7 mouse cellular contexts compared by ENCODE assay signal in the genomic region with DNA sequence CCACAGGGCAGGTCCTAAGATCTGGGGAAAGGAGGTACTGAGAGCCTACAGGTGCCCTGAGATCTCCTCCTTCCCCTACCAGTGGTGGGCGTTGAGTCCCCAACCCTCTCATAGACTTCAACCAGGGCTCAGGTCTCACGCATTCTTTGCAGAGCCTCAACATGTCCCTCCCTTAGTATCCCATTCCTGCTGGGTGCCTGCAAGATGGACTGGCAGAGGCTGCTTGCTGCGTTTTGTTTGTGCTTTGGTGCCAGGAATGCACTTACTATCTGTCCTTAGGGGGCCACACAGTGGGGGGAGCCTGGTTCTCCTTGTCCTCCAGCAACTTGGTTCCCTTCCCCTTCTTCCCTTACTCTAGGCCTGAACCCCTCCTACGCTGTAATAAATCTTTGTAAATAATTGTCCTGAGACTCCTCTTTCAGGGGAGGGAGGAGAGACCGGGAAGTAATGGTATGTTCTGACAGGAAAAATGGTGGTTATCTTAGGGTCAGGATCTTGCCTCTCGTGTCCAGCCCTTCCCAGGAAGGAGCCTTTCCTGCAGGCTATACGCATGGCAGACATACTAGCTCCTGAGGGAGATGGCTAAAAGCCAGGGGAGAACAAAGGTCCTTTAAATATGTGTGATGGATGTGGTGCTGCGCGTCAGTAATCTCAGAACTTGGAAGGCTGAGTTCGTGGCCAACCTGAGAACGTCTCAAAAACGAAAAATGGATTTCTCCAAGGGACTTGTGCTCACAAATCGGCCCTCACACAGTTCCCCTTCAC. TPM values are rescaled to one million over a fixed set of nuclear protein-coding genes. Genes with fewer than 3 reads are reported as not detected.
DNase-seq lines count a peak whose midpoint lies in the region; ATAC-seq and TF ChIP-seq lines count a peak whose summit lies in the region.

No protein-coding gene starts in this region.

- H3K27ac ChIP-seq in CH12.LX (ENCODE audit: insufficient read depth, low read depth): no peak overlapping the region
- no peak overlapping the region for H3K27ac ChIP-seq in ES-E14 (ENCODE audit: insufficient read depth, low read depth, low read length, poor library complexity, severe bottlenecking)
- H3K27ac ChIP-seq in heart, embryonic 16.5 days (ENCODE audit: low read length): peak overlapping the region; percentile 91
- H3K27ac ChIP-seq in liver, embryonic 16.5 days (ENCODE audit: low read length): peak overlapping the region; percentile 32

- peaks cover 42% of the 10 kb centered on the region for H3K27me3 ChIP-seq in CH12.LX (replicated peaks)
- H3K27me3 ChIP-seq in heart, embryonic 16.5 days (ENCODE audit: control insufficient read depth, insufficient read depth, low read length): peaks cover 11% of the 10 kb centered on the region
- H3K27me3 ChIP-seq in liver, embryonic 16.5 days (ENCODE audit: control insufficient read depth, insufficient read depth, low read depth, low read length): peaks cover 4% of the 10 kb centered on the region; the same call in 1 of the 2 replicates

- H3K79me2 ChIP-seq in CH12.LX (replicated peaks; ENCODE audit: control insufficient read depth, extremely low read depth, insufficient read depth, poor library complexity, severe bottlenecking): peaks cover 11% of the 10 kb centered on the region

- H3K36me3 ChIP-seq in CH12.LX (replicated peaks in 1 of 2; ENCODE audit: control insufficient read depth in 1 of 2, insufficient read depth in 1 of 2, low read length in 1 of 2): peaks cover 0 to 29% of the 10 kb centered on the region in 2 experiments
- H3K36me3 ChIP-seq in ES-E14 (ENCODE audit: control insufficient read depth, insufficient read depth, low read length, poor library complexity, severe bottlenecking): no peaks in the 10 kb centered on the region
- H3K36me3 ChIP-seq in heart, embryonic 16.5 days (ENCODE audit: control insufficient read depth, insufficient read depth): no peaks in the 10 kb centered on the region
- H3K36me3 ChIP-seq in liver, embryonic 16.5 days (ENCODE audit: control insufficient read depth, insufficient read depth): no peaks in the 10 kb centered on the region

- dilution Hi-C loops in CH12.LX (cut with MboI; ENCODE audit: extremely low pct_ligation_motif_present, extremely low pct_unique_long_range_greater_than_20kb, low sequenced_read_pairs): no loop called here

- H3K9ac ChIP-seq in CH12.LX (ENCODE audit: insufficient read depth, low read depth): peak overlapping the region; percentile 69
- H3K9ac ChIP-seq in ES-E14 (ENCODE audit: insufficient read depth, low read depth, low read length, poor library complexity, severe bottlenecking): peak overlapping the region; percentile 69
- peak overlapping the region; percentile 77 for H3K9ac ChIP-seq in heart, embryonic 16.5 days (ENCODE audit: low read length)
- peak overlapping the region; percentile 59 for H3K9ac ChIP-seq in liver, embryonic 16.5 days (ENCODE audit: low read depth, low read length)

- TF ChIP-seq EP300 in CH12.LX (IDR thresholded peaks at IDR 0.05; ENCODE audit: low read length): no peak

- TF ChIP-seq CTCF in CH12.LX (conservative IDR thresholded peaks at IDR 0.05 in 1 of 2, IDR thresholded peaks at IDR 0.05 in 1 of 2; ENCODE audit: low read depth in 2 of 2, low read length in 2 of 2): no peak

- no peak for TF ChIP-seq POLR2A in CH12.LX (IDR thresholded peaks at IDR 0.05; ENCODE audit: low read depth, low read length)

- H3K4me1 ChIP-seq in CH12.LX (ENCODE audit: control insufficient read depth in 1 of 2, insufficient read depth in 2 of 2): peaks cover 11 to 54% of the 10 kb centered on the region in 2 experiments
- H3K4me1 ChIP-seq in ES-E14 (ENCODE audit: control insufficient read depth in 2 of 2, insufficient read depth in 2 of 2, low read length in 2 of 2, poor library complexity in 1 of 2): peaks cover 2 to 15% of the 10 kb centered on the region in 2 experiments; a peak in 1 of 4 replicates
- peaks cover 26% of the 10 kb centered on the region for H3K4me1 ChIP-seq in heart, embryonic 16.5 days (ENCODE audit: control insufficient read depth, insufficient read depth, low read length)
- peaks cover 34% of the 10 kb centered on the region for H3K4me1 ChIP-seq in liver, embryonic 16.5 days (ENCODE audit: control insufficient read depth, low read depth, low read length)

- WGBS in heart, embryonic 16.5 days: 11% methylated on average over 13 of the region's 13 CpGs
- WGBS in liver, embryonic 16.5 days (ENCODE audit: insufficient replicate concordance): 16% methylated on average over 13 of the region's 13 CpGs

- H3K9me3 ChIP-seq in CH12.LX (replicated peaks; ENCODE audit: low read length) (no peaks in the 10 kb centered on the region), ES-E14 (ENCODE audit: control insufficient read depth, insufficient read depth, low read depth, low read length) (no peaks in the 10 kb centered on the region)
- no peaks in the 10 kb centered on the region for H3K9me3 ChIP-seq in heart, embryonic 16.5 days (replicated peaks; ENCODE audit: control insufficient read depth, low read length)
- H3K9me3 ChIP-seq in liver, embryonic 16.5 days (replicated peaks; ENCODE audit: control insufficient read depth, low read length): no peaks in the 10 kb centered on the region

- in situ Hi-C loops in CH12.LX (cut with MboI; ENCODE audit: low pct_ligation_motif_present, low pct_unique_long_range_greater_than_20kb, low sequenced_read_pairs) (loop anchor here (5.0 kb wide), 2 partner anchors 35 to 90 kb away; a partner anchor contains a TSS), ES-E14 (cut with MboI; ENCODE audit: low sequenced_read_pairs in 2 of 2, unreplicated experiment in 2 of 2) (no loop called here)

- H3K4me3 ChIP-seq in CH12.LX (replicated peaks in 1 of 3; ENCODE audit: low read depth in 2 of 3, low read length in 2 of 3, poor library complexity in 1 of 3) (peak overlapping the region; percentile 55 to 97 (median 59)), ES-E14 (ENCODE audit: insufficient read depth in 1 of 2, low read depth in 1 of 2, low read length in 2 of 2, poor library complexity in 1 of 2, severe bottlenecking in 1 of 2) (peak overlapping the region; percentile 62 to 99)
- peak overlapping the region; percentile 77 for H3K4me3 ChIP-seq in heart, embryonic 16.5 days (ENCODE audit: low read length)
- peak overlapping the region; percentile 81 for H3K4me3 ChIP-seq in liver, embryonic 16.5 days (ENCODE audit: low read depth, low read length)

- TF ChIP-seq RAD21 in CH12.LX (IDR thresholded peaks at IDR 0.05; ENCODE audit: low read depth, low read length): no peak

- DNase-seq in CH12.LX (ENCODE audit: extremely low read depth): no peak
- no peak for DNase-seq in ES-E14 (ENCODE audit: low read depth, low spot score)
- DNase-seq in natural killer cell, adult 2 months (ENCODE audit: low spot score in 2 of 2): no peak
- DNase-seq in spleen, postnatal 4 days (ENCODE audit: low spot score in 2 of 2): no peak
- DNase-seq in embryo, embryonic 10 days (ENCODE audit: low spot score): no peak

- peak overlapping the region; percentile 87 for H3K4me2 ChIP-seq in CH12.LX (ENCODE audit: insufficient read depth, low read depth, poor library complexity, severe bottlenecking)
- peak overlapping the region; percentile 83 for H3K4me2 ChIP-seq in heart, embryonic 16.5 days (ENCODE audit: low read depth, low read length)
- H3K4me2 ChIP-seq in liver, embryonic 16.5 days (ENCODE audit: low read depth, low read length): peak overlapping the region; percentile 72

- ATAC-seq in heart, embryonic 16.5 days (replicated peaks; ENCODE audit: extremely low read depth, insufficient read depth, low FRiP score): no peak
- ATAC-seq in liver, embryonic 16.5 days (ENCODE audit: low read depth): no peak; the same call in 1 of the 2 replicates

TF ChIP-seq in CH12.LX, 34 proteins besides CTCF, POLR2A, EP300 and RAD21 (continues in another document):
- TF ChIP-seq RCOR1 (conservative IDR thresholded peaks at IDR 0.05; ENCODE audit: low read depth, low read length): no peak

TF ChIP-seq in ES-E14, 5 proteins besides CTCF, POLR2A, EP300 and RAD21 (continues in another document):
- no peak for TF ChIP-seq HCFC1 (IDR thresholded peaks at IDR 0.05; ENCODE audit: borderline replicate concordance, insufficient read depth, low read length)

RNA-seq across cellular contexts. Expression of a gene that starts 0.6 kb away (rescaled TPM):
- total RNA-seq in CH12.LX (2012; rRNA removed) (39.6 and 44.4 TPM in 2 replicates), CH12.LX (2014; rRNA removed) (28.4 and 33.9 TPM in 2 replicates), ES-E14 (2012; rRNA removed) (40.2 and 59.8 TPM in 2 replicates)
- 28.9 and 31.7 TPM in 2 replicates for polyA plus RNA-seq in CH12.LX (2012; ENCODE audit: insufficient read length, low read depth)
- polyA plus RNA-seq in heart, embryonic 16.5 days (2015; fragmentation: Nextera tagmentation; extraction: Ambion mirVana): 43.0 and 43.2 TPM in 2 replicates
- 16.5 and 17.3 TPM in 2 replicates for polyA plus RNA-seq in liver, embryonic 16.5 days (2015; fragmentation: Nextera tagmentation; extraction: Ambion mirVana)

RNA-seq across cellular contexts. Expression of a gene that starts 9.4 kb away (rescaled TPM):
- total RNA-seq in CH12.LX (2012; rRNA removed) (0.08 TPM in 1 of 2 replicates, not detected in the other), CH12.LX (2014; rRNA removed) (not detected in 2 replicates), ES-E14 (2012; rRNA removed) (0.22 and 0.79 TPM in 2 replicates)
- not detected in 2 replicates for polyA plus RNA-seq in CH12.LX (2012; ENCODE audit: insufficient read length, low read depth)
- polyA plus RNA-seq in heart, embryonic 16.5 days (2015; fragmentation: Nextera tagmentation; extraction: Ambion mirVana): 74.0 and 75.8 TPM in 2 replicates
- 0.79 and 1.9 TPM in 2 replicates for polyA plus RNA-seq in liver, embryonic 16.5 days (2015; fragmentation: Nextera tagmentation; extraction: Ambion mirVana)

RNA-seq across cellular contexts. Expression of a gene that starts 26.0 kb away (rescaled TPM):
- total RNA-seq in CH12.LX (2012; rRNA removed) (0.50 TPM in 1 of 2 replicates, not detected in the other), CH12.LX (2014; rRNA removed) (not detected in 2 replicates), ES-E14 (2012; rRNA removed) (0.26 and 0.45 TPM in 2 replicates)
- not detected in 2 replicates for polyA plus RNA-seq in CH12.LX (2012; ENCODE audit: insufficient read length, low read depth)
- 175 TPM in 2 replicates for polyA plus RNA-seq in heart, embryonic 16.5 days (2015; fragmentation: Nextera tagmentation; extraction: Ambion mirVana)
- 0.98 and 1.7 TPM in 2 replicates for polyA plus RNA-seq in liver, embryonic 16.5 days (2015; fragmentation: Nextera tagmentation; extraction: Ambion mirVana)

RNA-seq across cellular contexts. Expression of a gene that starts 28.1 kb away (rescaled TPM):
- not detected in 2 replicates for total RNA-seq in CH12.LX (2012; rRNA removed)
- total RNA-seq in CH12.LX (2014; rRNA removed): not detected in 2 replicates
- polyA plus RNA-seq in CH12.LX (2012; ENCODE audit: insufficient read length, low read depth): not detected in 2 replicates
- total RNA-seq in ES-E14 (2012; rRNA removed): not detected in 2 replicates
- not detected in 2 replicates for polyA plus RNA-seq in heart, embryonic 16.5 days (2015; fragmentation: Nextera tagmentation; extraction: Ambion mirVana)
- polyA plus RNA-seq in liver, embryonic 16.5 days (2015; fragmentation: Nextera tagmentation; extraction: Ambion mirVana): not detected in 2 replicates

RNA-seq across cellular contexts. Expression of a gene that starts 28.7 kb away (rescaled TPM):
- total RNA-seq in CH12.LX (2012; rRNA removed) (not detected in 2 replicates), CH12.LX (2014; rRNA removed) (not detected in 2 replicates), ES-E14 (2012; rRNA removed) (0.36 TPM in 1 of 2 replicates, not detected in the other)
- polyA plus RNA-seq in CH12.LX (2012; ENCODE audit: insufficient read length, low read depth): not detected in 2 replicates
- polyA plus RNA-seq in heart, embryonic 16.5 days (2015; fragmentation: Nextera tagmentation; extraction: Ambion mirVana): 0.37 and 0.39 TPM in 2 replicates
- 0.12 TPM in 1 of 2 replicates, not detected in the other for polyA plus RNA-seq in liver, embryonic 16.5 days (2015; fragmentation: Nextera tagmentation; extraction: Ambion mirVana)

Comparison
In these comparisons a context has a peak if more than half of its experiments do, and no peak if none do; other contexts are left out.
1. H3K27ac ChIP-seq: peak in heart, embryonic 16.5 days (single experiment) and liver, embryonic 16.5 days (single experiment); none in CH12.LX (single experiment) and ES-E14 (single experiment).
2. RNA of a gene that starts 9.4 kb away (polyA plus RNA-seq): 74.0 to 75.8 TPM in heart, embryonic 16.5 days; 0.79 to 1.9 TPM in liver, embryonic 16.5 days and not detected in CH12.LX; every median in the first group is over 10 times any median in the second.
3. RNA of a gene that starts 26.0 kb away (polyA plus RNA-seq): 175 TPM in heart, embryonic 16.5 days; 0.98 to 1.7 TPM in liver, embryonic 16.5 days and not detected in CH12.LX; every median in the first group is over 10 times any median in the second.
4. Peak in every context shown above with its lines, with median percentiles within 50 percentile points of each other: H3K4me2 ChIP-seq, H3K4me3 ChIP-seq and H3K9ac ChIP-seq.